Mouse (Mus musculus): ENCODE data around the gene Rpl22l1.
"Not testable (repeated sequence)": the region's sequence is repeated elsewhere in the genome, so short reads cannot be mapped to it uniquely, and the experiment has no call there.

Rpl22l1 gene

DNA sequence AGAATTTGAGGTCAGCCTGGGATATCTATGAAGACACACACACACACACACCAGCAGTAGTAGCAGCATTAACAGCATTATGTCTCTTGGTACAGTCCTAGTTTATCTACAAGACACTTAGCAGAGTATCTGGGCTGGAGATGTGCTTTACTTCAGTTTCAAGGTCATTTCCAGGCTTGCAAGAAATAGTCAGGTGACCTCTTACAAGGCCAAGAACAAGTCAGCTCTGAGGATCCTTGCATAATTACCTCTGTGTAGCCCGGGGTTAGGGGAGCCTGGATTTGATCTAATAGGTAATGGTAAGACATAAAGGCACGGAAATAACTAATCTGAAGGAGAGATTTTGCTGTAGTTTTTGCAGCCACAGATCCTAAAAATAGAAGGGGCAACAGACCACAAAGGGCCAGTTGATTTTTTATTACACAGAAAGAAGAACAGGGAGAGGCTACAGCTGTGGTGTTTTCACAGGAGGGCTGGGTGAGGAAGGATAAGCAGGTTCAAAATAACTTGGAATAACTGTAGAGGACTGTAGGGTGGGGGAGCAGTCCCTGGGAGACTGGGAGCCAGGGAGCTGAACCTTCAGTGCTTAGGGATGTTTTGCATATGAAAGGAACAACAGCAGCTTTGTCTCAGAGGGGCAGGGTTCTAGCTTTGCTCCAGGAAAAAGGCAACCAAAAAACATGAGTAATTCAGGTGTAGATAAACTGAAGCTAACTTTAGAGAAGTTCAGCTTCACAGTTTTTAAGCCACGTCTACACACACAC is 36.8 kb downstream of the Rpl22l1 start:
- no peak for DNase-seq (ENCODE audit: low spot score)

DNA sequence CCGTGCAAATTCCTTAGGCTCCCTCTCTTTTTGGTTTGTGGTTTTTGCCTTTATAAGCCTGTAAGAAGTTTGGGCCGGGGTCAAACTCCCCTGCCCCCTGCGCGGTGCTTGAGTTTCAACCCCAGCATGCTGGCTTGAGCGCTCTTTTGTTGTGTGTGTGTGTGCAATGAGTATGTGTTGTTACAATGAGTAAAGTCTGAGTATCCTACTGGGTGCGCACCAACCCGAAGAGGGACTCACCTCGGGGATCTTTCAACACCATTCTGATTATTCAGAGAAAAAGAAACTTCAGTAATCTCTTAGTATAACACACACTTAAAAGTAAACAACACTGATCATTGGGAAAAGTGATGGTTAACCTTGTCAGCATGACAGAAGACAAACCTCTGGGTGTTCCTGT is 38.0 kb downstream of the Rpl22l1 start:
- no peak for DNase-seq (ENCODE audit: low spot score)

DNA sequence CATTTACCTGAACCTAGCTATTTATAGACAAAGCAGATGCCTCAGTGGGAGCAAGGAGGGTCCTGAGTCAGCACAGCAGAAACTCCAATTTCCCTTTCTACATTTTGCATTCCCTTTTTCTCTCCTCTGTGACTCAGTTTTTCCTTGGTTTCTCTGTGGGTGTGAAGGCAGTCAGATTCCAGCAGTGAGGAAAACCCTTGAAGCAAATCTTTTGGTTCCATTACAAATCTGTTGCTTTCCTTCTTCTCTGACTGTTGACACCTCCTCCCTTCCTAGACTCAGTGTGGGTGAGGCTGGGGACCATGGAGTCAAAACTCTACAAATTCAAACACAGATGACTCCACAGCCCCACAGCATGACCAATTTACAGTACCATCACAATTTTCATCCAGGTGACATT is 41.9 kb downstream of the Rpl22l1 start:
- no peak for DNase-seq (ENCODE audit: low spot score)

DNA sequence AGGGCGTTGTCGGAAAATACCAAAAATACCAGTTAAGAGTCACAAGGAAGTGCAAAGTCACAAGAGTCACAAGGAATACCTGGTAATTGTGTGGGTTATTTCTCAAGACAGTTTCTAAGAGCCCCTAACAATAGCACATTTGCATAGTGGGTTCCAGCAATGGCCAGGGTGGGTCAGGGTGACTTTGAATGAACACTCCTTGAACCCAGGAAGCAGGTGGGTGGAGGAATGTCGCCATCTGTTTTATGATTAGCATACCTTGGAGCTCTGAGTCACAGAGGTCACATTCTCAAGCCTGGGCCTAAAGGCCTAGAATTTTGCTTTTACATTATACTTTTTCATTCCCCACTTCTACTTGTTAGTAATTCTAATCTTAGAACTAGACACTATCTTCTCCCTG is 46.9 kb downstream of the Rpl22l1 start:
- DNase-seq (ENCODE audit: low spot score), result not testable (repeated sequence)
